Mouse (Mus musculus) gastrocnemius, adult 8-10 months (tissue): ENCODE measurements around the gene Mcoln2. TPM values are rescaled to one million over a fixed set of nuclear protein-coding genes. Genes with fewer than 3 reads are reported as not detected.

Experiments used
- DNase-seq, 2 experiments: peaks; one replicate each; pipeline ENCODE4 v3.0.0; 2022; ENCODE audit warnings: low spot score in 2 of 2
- total RNA-seq, 4 experiments: library from RNA; stranded (reverse); gene quantifications; 2 replicates each; pipeline ENCODE4 v1.2.4; 2022

The Mcoln2 gene
- total RNA-seq, 4 experiments from 2014 or later = 0.19 to 1.4 TPM; not detected in 2

DNA sequence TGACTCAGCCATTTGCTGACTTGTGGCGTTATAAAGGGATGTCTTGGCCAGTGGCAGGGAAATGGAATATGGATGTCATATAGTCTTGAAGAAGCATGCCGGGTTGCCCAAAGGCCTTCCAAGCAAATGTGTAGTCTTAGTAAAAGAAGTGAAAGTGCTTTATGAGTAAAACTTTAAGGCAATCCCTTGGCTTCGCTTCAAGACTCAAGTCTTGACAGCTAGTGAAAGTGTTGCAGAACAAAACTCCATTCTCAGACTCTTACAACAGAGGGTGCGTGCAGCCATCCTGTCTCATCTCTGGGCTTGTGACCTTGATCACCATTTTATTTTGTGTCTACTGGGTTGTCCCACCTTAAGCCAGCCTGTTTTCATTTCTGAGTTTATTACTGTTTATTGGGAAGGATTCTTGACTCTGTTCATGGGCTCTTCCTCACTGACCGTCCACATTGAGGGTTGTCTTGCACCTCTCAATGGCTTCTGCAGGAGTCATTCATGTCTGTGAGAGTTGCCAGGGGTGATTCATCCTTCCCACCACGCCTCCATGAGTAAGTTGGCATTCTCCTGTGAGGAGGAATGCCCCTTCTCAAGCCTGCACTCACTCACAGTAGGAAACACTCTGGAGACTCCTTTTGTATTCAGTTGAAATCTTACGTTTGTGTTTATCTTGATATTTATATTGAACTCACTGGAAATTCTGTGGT is 75.6 kb downstream of the Mcoln2 start:
- DNase-seq = no peak

DNA sequence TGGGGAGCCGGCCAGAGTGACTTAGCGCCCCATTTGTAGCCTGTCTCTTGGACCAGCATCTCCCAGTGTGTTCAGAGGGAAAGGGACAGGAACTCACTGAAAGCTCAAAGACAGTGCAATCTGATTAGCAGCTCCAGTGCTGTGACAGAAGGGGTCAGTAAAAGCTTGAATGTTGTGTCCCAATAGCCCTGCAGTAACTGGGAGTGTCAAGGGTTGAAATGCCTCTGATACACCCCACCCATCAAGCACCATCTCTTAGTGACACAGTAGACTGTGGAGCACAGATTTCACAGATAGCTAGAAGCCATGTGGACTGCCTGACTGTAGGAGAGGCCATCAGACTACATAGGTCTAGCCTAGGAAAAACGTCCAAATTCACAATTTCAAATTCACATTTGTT is 77.8 kb downstream of the Mcoln2 start:
- no peak for DNase-seq

DNA sequence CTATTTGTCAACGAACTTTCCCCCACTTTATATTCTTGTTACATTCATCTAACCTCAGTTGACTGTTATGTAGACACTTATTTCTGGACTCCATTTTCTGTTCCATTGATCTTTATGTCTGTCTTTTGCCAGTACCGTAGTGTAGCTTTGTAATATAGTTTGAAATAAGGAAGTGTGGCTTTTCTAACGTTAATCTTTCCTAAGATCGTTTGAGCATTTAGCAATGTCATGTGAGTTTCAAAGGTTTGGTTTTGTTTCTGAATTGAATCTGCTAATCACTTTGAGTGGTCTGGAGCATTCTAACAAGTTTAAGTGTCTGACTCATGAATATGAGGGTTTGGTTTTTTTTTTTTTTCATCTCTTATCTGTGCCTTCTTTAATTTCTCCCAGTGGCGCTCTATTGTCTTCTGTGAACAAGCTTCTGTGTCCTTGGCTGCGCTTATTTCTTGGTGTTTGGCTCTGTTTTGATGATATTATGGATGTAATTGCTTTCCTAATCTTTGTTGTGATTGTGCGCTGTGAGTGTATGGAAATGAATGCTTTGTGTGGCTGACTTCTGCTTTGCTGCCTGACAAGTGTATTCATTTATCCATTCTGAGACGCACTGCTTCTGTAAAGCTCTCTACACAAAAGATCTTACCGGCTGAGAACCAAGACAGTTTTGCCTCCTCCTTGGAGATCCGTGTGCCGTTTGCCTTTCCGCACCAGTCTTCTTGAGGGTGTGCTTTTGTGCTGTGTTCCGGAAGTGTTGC is 79.1 kb downstream of the Mcoln2 start:
- no peak for DNase-seq

DNA sequence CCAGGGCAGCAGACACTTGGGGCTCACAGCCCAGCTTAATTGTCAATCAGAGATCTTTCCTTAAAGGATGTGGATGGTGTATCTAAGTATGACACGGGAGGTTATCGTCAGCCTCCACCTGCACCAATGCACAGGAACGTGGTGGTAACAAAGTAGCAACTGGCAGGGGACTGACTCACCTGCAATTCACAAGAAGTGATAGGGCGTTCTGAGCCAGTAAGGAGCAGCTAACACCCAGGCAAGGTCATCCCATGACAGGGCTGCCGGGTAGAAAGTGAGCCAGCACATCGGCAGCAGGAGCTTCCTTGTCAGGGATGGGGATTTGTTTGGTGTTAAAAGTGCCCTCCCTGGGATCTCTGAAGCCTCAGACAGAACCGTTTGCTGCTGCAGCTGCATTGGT is 83.1 kb downstream of the Mcoln2 start:
- no peak for DNase-seq

DNA sequence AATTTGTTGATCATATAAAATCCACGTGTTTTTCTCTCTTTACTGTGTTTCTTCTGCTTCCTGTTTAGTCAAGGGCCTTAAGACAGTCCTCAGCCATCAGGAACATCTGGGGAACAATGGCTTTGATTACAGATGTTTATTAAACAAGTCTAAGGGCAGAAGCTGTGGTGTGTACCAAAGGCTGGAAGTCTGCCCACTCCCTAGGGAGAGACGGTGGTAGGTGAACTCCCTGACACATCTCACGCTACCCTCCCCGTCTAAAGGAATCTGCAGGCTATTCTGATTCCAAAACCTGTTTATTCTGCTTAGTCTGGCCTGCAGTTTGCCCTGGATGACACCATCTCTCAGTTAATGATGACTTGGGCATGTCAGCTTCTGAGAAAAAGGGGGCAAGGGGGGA is 84.1 kb downstream of the Mcoln2 start:
- DNase-seq = no peak

DNA sequence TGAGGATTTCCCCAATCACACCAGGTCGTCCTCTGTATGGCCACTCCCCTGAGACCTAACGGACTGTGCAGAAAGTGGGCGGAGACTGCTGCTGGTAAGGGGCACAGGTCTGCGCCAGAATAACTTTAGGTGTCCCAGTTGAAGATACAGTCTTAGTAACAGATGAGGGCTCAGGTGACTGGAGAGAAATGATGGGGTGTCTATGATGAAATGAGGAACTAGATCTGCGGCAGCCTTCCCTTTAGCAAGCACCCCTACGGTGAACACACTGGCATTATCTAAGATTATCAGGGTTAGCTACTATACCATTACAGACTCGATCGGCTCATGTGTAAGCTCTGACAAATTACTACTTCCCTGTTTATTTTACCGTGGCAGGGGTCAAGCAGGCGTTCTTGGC is 84.9 kb downstream of the Mcoln2 start:
- no peak for DNase-seq

DNA sequence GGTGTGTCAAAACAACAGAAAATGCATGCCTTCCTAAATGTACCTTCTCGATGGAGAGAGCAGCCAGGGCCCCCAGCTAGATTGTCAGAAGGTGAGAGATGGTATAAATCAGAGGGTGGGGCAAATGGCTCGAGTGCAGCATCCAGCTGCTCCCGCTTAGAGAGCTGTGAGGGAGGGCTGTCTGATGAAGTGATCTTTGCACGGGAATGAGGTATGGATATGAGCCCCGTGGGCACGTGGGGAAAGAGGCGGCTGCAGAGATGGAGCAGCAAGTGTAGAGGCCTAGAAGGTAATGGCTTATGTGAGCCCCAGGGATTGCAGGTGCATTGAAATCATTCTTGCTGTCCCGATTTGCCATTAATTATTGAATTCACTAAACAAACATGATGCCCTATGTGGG is 86.6 kb downstream of the Mcoln2 start:
- DNase-seq = no peak

DNA sequence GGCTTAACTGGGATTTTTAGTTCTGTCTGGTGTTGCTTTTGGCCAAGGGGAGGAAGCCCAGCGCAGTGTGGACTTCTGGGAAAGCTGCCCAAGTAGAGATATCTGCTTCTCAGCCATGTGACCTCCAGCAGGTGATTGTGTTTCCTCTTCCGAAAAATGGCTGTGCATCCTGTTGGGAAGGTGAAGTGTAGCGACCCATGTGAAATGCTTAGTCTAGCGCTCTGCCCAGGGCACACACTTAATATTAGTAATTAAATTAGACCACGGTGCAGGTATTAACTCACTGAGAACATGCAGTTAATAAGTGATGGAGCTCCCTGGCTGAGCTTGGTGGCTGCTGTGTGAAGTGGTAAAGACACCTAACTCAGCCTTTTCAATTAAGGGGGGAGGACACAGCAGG is 88.0 kb downstream of the Mcoln2 start:
- DNase-seq = no peak

DNA sequence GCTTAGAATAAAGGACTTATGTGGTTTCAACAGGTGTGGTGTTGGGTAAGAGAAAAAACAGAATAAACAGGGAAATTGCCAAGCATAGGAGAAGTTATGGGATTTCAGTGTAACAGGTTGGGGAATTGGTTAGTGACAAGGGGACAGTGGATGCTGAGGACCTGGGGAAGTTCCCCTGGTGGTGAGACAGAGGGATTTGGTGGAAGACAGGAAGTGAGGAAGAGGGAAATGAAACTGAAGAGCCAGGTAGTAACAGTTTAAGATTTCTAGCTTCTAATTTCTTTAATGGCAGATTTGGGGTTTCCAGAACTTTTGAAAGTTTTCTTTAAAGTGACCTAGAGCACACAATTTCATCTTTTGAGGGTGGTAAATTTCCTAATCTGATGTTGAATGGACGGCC is 95.0 kb downstream of the Mcoln2 start:
- DNase-seq = no peak

Other genes with a start within 250 kb of the Mcoln2 start
- gene Bcl10, start 227.0 kb upstream of the Mcoln2 start, total RNA-seq = 10 to 100 TPM in 2 of 4 experiments, 1 to 10 TPM in 2; 9.0 to 11.2 (median 9.9) TPM
- gene 2410004B18Rik, start 211.8 kb upstream of the Mcoln2 start, total RNA-seq = 10 to 100 TPM; 17.1 to 23.1 (median 19.4) TPM
- 1 to 10 TPM in 1 of 4 experiments, under 1 TPM in 3; 0.56 to 1.2 (median 0.82) TPM for gene Syde2, start 162.0 kb upstream of the Mcoln2 start, total RNA-seq
- gene Wdr63, start 41.7 kb upstream of the Mcoln2 start, total RNA-seq = not detected
- not detected for gene Mcoln3, start 32.4 kb upstream of the Mcoln2 start, total RNA-seq
- under 1 TPM in 2 of 4 experiments, not detected in 2; 0.12 to 0.21 TPM for gene Lpar3, start 71.1 kb downstream of the Mcoln2 start, total RNA-seq